Mouse (Mus musculus) cerebellum, adult 2 months (tissue): ENCODE measurements around the gene Trp53i13. TPM values are rescaled to one million over a fixed set of nuclear protein-coding genes. Genes with fewer than 3 reads are reported as not detected.

Experiments
- DNase-seq, 2 experiments: peaks; one replicate each; pipeline ENCODE4 v3.0.0; 2021
- H3K27ac ChIP-seq: fragments of 200-500 bp; 2 replicates; pipeline ENCODE4 v1.5.1; 2012; ENCODE audit warnings: low read length, control low read depth, inconsistent platforms; ENCODE audit not compliant: insufficient read depth
- H3K27me3 ChIP-seq: fragments of 200-500 bp; 2 replicates; pipeline ENCODE4 v1.6.1; 2012; ENCODE audit warnings: inconsistent platforms, mild to moderate bottlenecking, low read length, moderate library complexity; ENCODE audit not compliant: control insufficient read depth, insufficient read depth
- H3K4me1 ChIP-seq: fragments of 200-500 bp; 2 replicates; pipeline ENCODE4 v1.6.1; 2011; ENCODE audit warnings: low read length; ENCODE audit not compliant: control insufficient read depth, insufficient read depth
- H3K4me3 ChIP-seq: fragments of 200-500 bp; replicated peaks from 2 replicates; pipeline ENCODE3; 2011; ENCODE audit warnings: mild to moderate bottlenecking, low read depth, low read length, control low read depth; ENCODE audit not compliant: insufficient read depth
- CTCF ChIP-seq: fragments of 200-500 bp; IDR thresholded peaks from 2 replicates; pipeline ENCODE4 v1.5.1; 2011; ENCODE audit warnings: low read depth, mild to moderate bottlenecking, control low read depth, low read length, moderate library complexity, borderline replicate concordance; ENCODE audit not compliant: insufficient read depth
- POLR2A ChIP-seq: fragments of 200-500 bp; IDR thresholded peaks from 2 replicates; pipeline ENCODE4 v1.6.1; 2011; ENCODE audit warnings: low read length, control low read depth, borderline replicate concordance; ENCODE audit not compliant: insufficient read depth
- WGBS: fragments of 180-500 bp; shearing (Covaris S2); methylation state at CpG from one replicate; pipeline ENCODE4 v1.1.7; 2018; 5-methylcytosine and 5-hydroxymethylcytosine counted together
- polyA plus RNA-seq: library from polyadenylated mRNA; depleted of rRNA; stranded (reverse); fragments of >200 nt; gene quantifications from 2 replicates; pipeline ENCODE4 v1.2.3, GENCODE M21; 2012

The Trp53i13 gene
- polyA plus RNA-seq, 1 experiment: 11.6 TPM

GRCm38 (mm10) chr11:77499354-77499753 is 16.4 kb downstream of the Trp53i13 start:
- peak; percentile 89 for DNase-seq
- no peaks in the 10 kb centered on the region for H3K27me3 ChIP-seq
- H3K4me3 ChIP-seq: no peak overlapping the region
- TF ChIP-seq POLR2A (no peak), CTCF (no peak)
- H3K27ac ChIP-seq: peak overlapping the region; percentile 8
- 1% methylated on average over 7 of the region's 7 CpGs for WGBS
- peaks cover 42% of the 10 kb centered on the region for H3K4me1 ChIP-seq

- H3K27me3 ChIP-seq: no peaks in the 10 kb centered on the region
- H3K4me1 ChIP-seq: peaks cover 42% of the 10 kb centered on the region
- WGBS: 43% methylated on average over 12 of the region's 12 CpGs
Observed at GRCm38 (mm10) chr11:77498261-77499139, 17.3 kb downstream of the Trp53i13 start.

GRCm38 (mm10) chr11:77497851-77498250 is 17.9 kb downstream of the Trp53i13 start:
- H3K27ac ChIP-seq: peak overlapping the region; percentile 83
- no peak for TF ChIP-seq CTCF
- no peak for TF ChIP-seq POLR2A
- peak in 1 of 2 experiments; percentile 38 for DNase-seq
- H3K4me1 ChIP-seq: peaks cover 42% of the 10 kb centered on the region
- H3K4me3 ChIP-seq: no peak overlapping the region
- WGBS: 77% methylated on average over 4 of the region's 4 CpGs
- H3K27me3 ChIP-seq: no peaks in the 10 kb centered on the region

More at GRCm38 (mm10) chr11:77498261-77499139, 17.3 kb downstream of the Trp53i13 start:
- Histone ChIP-seq H3K4me3 (no peak overlapping the region), H3K27ac (peak overlapping the region; percentile 83)
- peak in 1 of 2 experiments; percentile 48 for DNase-seq
- no peak for TF ChIP-seq CTCF

- WGBS: 87% methylated on average over 6 of the region's 6 CpGs
- H3K4me3 ChIP-seq: no peak overlapping the region
- no peaks in the 10 kb centered on the region for H3K27me3 ChIP-seq
- peaks cover 42% of the 10 kb centered on the region for H3K4me1 ChIP-seq
- DNase-seq: peak in 1 of 2 experiments; percentile 39
- TF ChIP-seq POLR2A (no peak), CTCF (peak; percentile 14; the same call in 1 of the 2 replicates)
- peak overlapping the region; percentile 17; the same call in 1 of the 2 replicates for H3K27ac ChIP-seq
Observed at GRCm38 (mm10) chr11:77497341-77497756, 18.4 kb downstream of the Trp53i13 start.

GRCm38 (mm10) chr11:77495507-77495906 is 20.3 kb downstream of the Trp53i13 start:
- H3K4me3 ChIP-seq: no peak overlapping the region
- H3K4me1 ChIP-seq: peaks cover 32% of the 10 kb centered on the region
- H3K27me3 ChIP-seq: no peaks in the 10 kb centered on the region
- no peak for DNase-seq
- no peak overlapping the region for H3K27ac ChIP-seq
- TF ChIP-seq POLR2A (no peak), CTCF (no peak)

GRCm38 (mm10) chr11:77494782-77495181 is 21.0 kb downstream of the Trp53i13 start:
- 70% methylated on average over 6 of the region's 6 CpGs for WGBS
- TF ChIP-seq CTCF: no peak
- TF ChIP-seq POLR2A: no peak
- Histone ChIP-seq H3K27ac (no peak overlapping the region), H3K4me3 (peak overlapping the region; percentile 65), H3K27me3 (no peaks in the 10 kb centered on the region), H3K4me1 (peaks cover 30% of the 10 kb centered on the region)
- DNase-seq: no peak

- peaks cover 25% of the 10 kb centered on the region for H3K4me1 ChIP-seq
- H3K27me3 ChIP-seq: no peaks in the 10 kb centered on the region
- H3K4me3 ChIP-seq: peak overlapping the region; percentile 65
- TF ChIP-seq POLR2A (no peak), CTCF (no peak)
- WGBS: 19% methylated on average over 4 of the region's 4 CpGs
- peak overlapping the region; percentile 78 for H3K27ac ChIP-seq
- no peak for DNase-seq
Observed at GRCm38 (mm10) chr11:77494344-77494676, 21.5 kb downstream of the Trp53i13 start.

- H3K4me3 ChIP-seq: peak within 1 kb of the TSS; percentile 83
- peak within 1 kb of the TSS; percentile 80 for H3K27ac ChIP-seq
- H3K4me1 ChIP-seq: peaks cover 20% of the 10 kb centered on the region
- no peaks in the 10 kb centered on the region for H3K27me3 ChIP-seq
- TF ChIP-seq POLR2A (0 out of 2 replicates have a peak, but pooled peaks have one; percentile 0), CTCF (no peak)
- peak; percentile 64 to 68 for DNase-seq
- whole genome bisulfite sequencing: 3% methylated on average over 68 of the region's 74 CpGs
Observed at GRCm38 (mm10) chr11:77493512-77494343, 22.1 kb downstream of the Trp53i13 start, which contains the start of gene Git1. TSS of gene Git1 (plus strand) at chr11:77493562.
